Mouse (Mus musculus) intestine, embryonic 16.5 days (tissue): ENCODE measurements around the gene Dad1. TPM values are rescaled to one million over a fixed set of nuclear protein-coding genes. Genes with fewer than 3 reads are reported as not detected.
A peak's percentile ranks its signal among the peaks of the same experiment; 100 is the strongest.

Experiments used
- ATAC-seq: fragments of 200-750 bp; cut with Nextera tagmentation; 2 replicates; pipeline ENCODE4 v1.8.0; 2017; ENCODE audit warnings: moderate TSS enrichment, moderate library complexity
- H3K27ac ChIP-seq: fragments of 300-500 bp; sonication (generic); 2 replicates; pipeline ENCODE4 v1.5.1; 2014; ENCODE audit warnings: mild to moderate bottlenecking, low read length
- H3K27me3 ChIP-seq: fragments of 300-500 bp; sonication (generic); replicated peaks from 2 replicates; pipeline ENCODE4 v1.6.1; 2014; ENCODE audit warnings: low read length, control low read depth, mixed read lengths; ENCODE audit not compliant: control insufficient read depth, insufficient read depth
- H3K36me3 ChIP-seq: fragments of 300-500 bp; sonication (generic); 2 replicates; pipeline ENCODE4 v1.6.1; 2014; ENCODE audit warnings: low read length, control low read depth; ENCODE audit not compliant: control insufficient read depth, insufficient read depth
- H3K4me1 ChIP-seq: fragments of 300-500 bp; sonication (generic); 2 replicates; pipeline ENCODE4 v1.6.1; 2014; ENCODE audit warnings: low read length, control low read depth, mixed read lengths; ENCODE audit not compliant: control insufficient read depth, insufficient read depth
- H3K4me2 ChIP-seq: fragments of 300-500 bp; sonication (generic); 2 replicates; pipeline ENCODE4 v1.6.1; 2014; ENCODE audit warnings: low read depth, low read length, control low read depth
- H3K4me3 ChIP-seq: fragments of 300-500 bp; sonication (generic); 2 replicates; pipeline ENCODE4 v1.5.1; 2014; ENCODE audit warnings: mild to moderate bottlenecking, low read length
- H3K9ac ChIP-seq: fragments of 300-500 bp; sonication (generic); 2 replicates; pipeline ENCODE4 v1.6.1; 2014; ENCODE audit warnings: low read depth, low read length
- H3K9me3 ChIP-seq: fragments of 300-500 bp; sonication (generic); 2 replicates; pipeline ENCODE4 v1.6.1; 2016; ENCODE audit warnings: low read length, control low read depth; ENCODE audit not compliant: control insufficient read depth
- WGBS: fragments of 180-500 bp; shearing (Covaris S2); extraction: QIAGEN DNeasy Blood & Tissue Kit; methylation state at CpG from one replicate; pipeline ENCODE4 v1.1.7; 2014; 5-methylcytosine and 5-hydroxymethylcytosine counted together
- polyA plus RNA-seq: library from polyadenylated mRNA; unstranded; fragments of >200 nt; fragmentation: Nextera tagmentation; extraction: Ambion mirVana; gene quantifications from 2 replicates; pipeline ENCODE4 v1.2.1, GENCODE M21; 2015

Dad1 gene
- polyA plus RNA-seq, 1 experiment from 2014 or later, result 514 TPM

- Histone ChIP-seq H3K9me3 (no peaks in the 10 kb centered on the region), H3K27ac (peak overlapping the region; percentile 78), H3K36me3 (0 out of 2 replicates have a peak, but pooled peaks cover 3% of the 10 kb centered on the region), H3K4me2 (peak overlapping the region; percentile 84), H3K4me3 (peak overlapping the region; percentile 72), H3K4me1 (peaks cover 17% of the 10 kb centered on the region), H3K27me3 (no peaks in the 10 kb centered on the region), H3K9ac (peak overlapping the region; percentile 81)
- peak; percentile 96 for ATAC-seq
- under 1% methylated on average over 35 of the region's 35 CpGs for WGBS
Observed at GRCm38 (mm10) chr14:54259003-54259721, 5.3 kb upstream of the Dad1 start.

- 54% methylated on average over 7 of the region's 7 CpGs for WGBS
- H3K9ac ChIP-seq, result no peak overlapping the region
- peak overlapping the region; percentile 84 for H3K4me2 ChIP-seq
- no peak for ATAC-seq
- H3K27ac ChIP-seq, result no peak overlapping the region
- H3K36me3 ChIP-seq, result 0 out of 2 replicates have a peak, but pooled peaks cover 2% of the 10 kb centered on the region
- H3K27me3 ChIP-seq, result no peaks in the 10 kb centered on the region
- peaks cover 17% of the 10 kb centered on the region for H3K4me1 ChIP-seq
- H3K9me3 ChIP-seq, result no peaks in the 10 kb centered on the region
- no peak overlapping the region for H3K4me3 ChIP-seq
Observed at GRCm38 (mm10) chr14:54258131-54258670, 4.3 kb upstream of the Dad1 start.

GRCm38 (mm10) chr14:54254670-54255202 lies 832 bp upstream of the Dad1 start:
- no peaks in the 10 kb centered on the region for H3K9me3 ChIP-seq
- H3K9ac ChIP-seq, result 0 out of 2 replicates have a peak overlapping the region, but pooled peaks have one; percentile 1
- peaks cover 35% of the 10 kb centered on the region for H3K4me1 ChIP-seq
- peak overlapping the region; percentile 76 for H3K4me2 ChIP-seq
- peak overlapping the region; percentile 95; the same call in 1 of the 2 replicates for H3K27ac ChIP-seq
- no peaks in the 10 kb centered on the region for H3K36me3 ChIP-seq
- H3K4me3 ChIP-seq, result peak overlapping the region; percentile 88
- 46% methylated on average over 12 of the region's 12 CpGs for WGBS
- H3K27me3 ChIP-seq, result no peaks in the 10 kb centered on the region
- ATAC-seq, result no peak

GRCm38 (mm10) chr14:54250122-54250521 lies 3.8 kb downstream of the Dad1 start:
- Histone ChIP-seq H3K9ac (0 out of 2 replicates have a peak overlapping the region, but pooled peaks have one; percentile 9), H3K9me3 (no peaks in the 10 kb centered on the region), H3K4me2 (no peak overlapping the region), H3K4me3 (no peak overlapping the region), H3K27ac (peak overlapping the region; percentile 30; the same call in 1 of the 2 replicates), H3K27me3 (no peaks in the 10 kb centered on the region), H3K36me3 (no peaks in the 10 kb centered on the region), H3K4me1 (peaks cover 39% of the 10 kb centered on the region)
- 42% methylated on average over 4 of the region's 4 CpGs for WGBS
- ATAC-seq, result no peak

GRCm38 (mm10) chr14:54249326-54249725 lies 4.6 kb downstream of the Dad1 start:
- no peak overlapping the region for H3K27ac ChIP-seq
- H3K4me1 ChIP-seq, result peaks cover 39% of the 10 kb centered on the region
- no peaks in the 10 kb centered on the region for H3K36me3 ChIP-seq
- no peaks in the 10 kb centered on the region for H3K27me3 ChIP-seq
- no peak overlapping the region for H3K4me2 ChIP-seq
- no peak overlapping the region for H3K4me3 ChIP-seq
- 50% methylated on average over 9 of the region's 9 CpGs for WGBS
- no peak overlapping the region for H3K9ac ChIP-seq
- no peaks in the 10 kb centered on the region for H3K9me3 ChIP-seq
- ATAC-seq, result no peak

GRCm38 (mm10) chr14:54246232-54246631 lies 7.7 kb downstream of the Dad1 start:
- Histone ChIP-seq H3K4me3 (no peak overlapping the region), H3K27ac (no peak overlapping the region), H3K4me2 (no peak overlapping the region), H3K27me3 (no peaks in the 10 kb centered on the region), H3K4me1 (peaks cover 28% of the 10 kb centered on the region), H3K9me3 (0 out of 2 replicates have a peak, but pooled peaks cover 3% of the 10 kb centered on the region), H3K9ac (no peak overlapping the region), H3K36me3 (peaks cover 14% of the 10 kb centered on the region)
- ATAC-seq, result no peak
- WGBS, result 82% methylated on average over 3 of the region's 3 CpGs

GRCm38 (mm10) chr14:54244183-54244582 lies 9.7 kb downstream of the Dad1 start:
- no peak overlapping the region; the same call in 1 of the 2 replicates for H3K27ac ChIP-seq

GRCm38 (mm10) chr14:54240542-54240941 lies 13.4 kb downstream of the Dad1 start:
- H3K9me3 ChIP-seq, result 0 out of 2 replicates have a peak, but pooled peaks cover 3% of the 10 kb centered on the region
- no peak overlapping the region for H3K9ac ChIP-seq
- no peak overlapping the region for H3K4me3 ChIP-seq
- peaks cover 3% of the 10 kb centered on the region; the same call in 1 of the 2 replicates for H3K4me1 ChIP-seq
- H3K27ac ChIP-seq, result no peak overlapping the region
- no peak for ATAC-seq
- H3K36me3 ChIP-seq, result peaks cover 17% of the 10 kb centered on the region
- H3K27me3 ChIP-seq, result no peaks in the 10 kb centered on the region
- 85% methylated on average over 5 of the region's 5 CpGs for WGBS
- H3K4me2 ChIP-seq, result no peak overlapping the region

More at GRCm38 (mm10) chr14:54244183-54244582, 9.7 kb downstream of the Dad1 start:
- Histone ChIP-seq H3K4me1 (peaks cover 10% of the 10 kb centered on the region), H3K4me3 (no peak overlapping the region), H3K4me2 (no peak overlapping the region), H3K9me3 (0 out of 2 replicates have a peak, but pooled peaks cover 3% of the 10 kb centered on the region), H3K27me3 (no peaks in the 10 kb centered on the region), H3K36me3 (peaks cover 15% of the 10 kb centered on the region), H3K9ac (no peak overlapping the region)
- WGBS, result 40% methylated on average over 3 of the region's 3 CpGs
- ATAC-seq, result peak; percentile 72

GRCm38 (mm10) chr14:54239002-54239736 lies 14.7 kb downstream of the Dad1 start:
- no peak overlapping the region for H3K27ac ChIP-seq
- WGBS, result 14% methylated on average over 7 of the region's 7 CpGs

More at GRCm38 (mm10) chr14:54239002-54239736, 14.7 kb downstream of the Dad1 start:
- Histone ChIP-seq H3K4me2 (no peak overlapping the region), H3K4me1 (peaks cover 6% of the 10 kb centered on the region), H3K27me3 (no peaks in the 10 kb centered on the region), H3K36me3 (peaks cover 17% of the 10 kb centered on the region), H3K4me3 (no peak overlapping the region), H3K9ac (no peak overlapping the region), H3K9me3 (0 out of 2 replicates have a peak, but pooled peaks cover 3% of the 10 kb centered on the region)
- ATAC-seq, result peak; percentile 50; the same call in 1 of the 2 replicates
